ENCODE assay signal across 14 mouse cellular contexts in the genomic region with DNA sequence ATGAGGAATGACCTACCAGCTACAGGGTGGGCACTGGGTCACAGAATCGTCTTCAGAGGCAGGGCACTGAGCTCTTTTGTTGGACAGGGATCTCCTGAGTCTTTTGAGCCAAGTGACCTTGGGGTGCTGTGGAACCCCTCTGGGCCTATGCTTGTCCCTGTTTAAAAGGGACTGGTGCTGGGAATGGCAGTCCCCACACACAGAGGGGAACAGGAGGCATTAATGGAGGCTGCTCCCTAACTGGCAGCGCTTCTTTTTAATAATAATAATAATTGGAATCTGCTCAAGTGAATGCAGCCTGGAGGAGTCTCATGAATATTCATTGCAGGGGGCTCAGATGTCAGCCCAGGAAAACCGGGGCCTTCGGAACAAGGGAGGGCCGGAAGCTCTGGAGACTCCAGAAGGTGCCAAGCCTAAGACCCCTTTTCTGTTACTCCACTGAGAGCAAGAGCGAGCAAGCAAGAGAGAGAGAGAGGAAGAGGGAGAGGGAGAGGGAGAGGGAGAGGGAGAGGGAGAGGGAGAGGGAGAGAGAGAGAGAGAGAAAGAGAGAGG.
DNase-seq lines count a peak whose midpoint lies in the region; ATAC-seq and TF ChIP-seq lines count a peak whose summit lies in the region.
"Had no signal": no experiment of that assay in that cellular context is flagged by ENCODE, and none has a peak within 500 bp of the region (broad histone marks: within the 10 kb centered on the region; RNA-seq: fewer than 3 reads in every experiment).

No protein-coding gene starts in this region.

- no peak for DNase-seq in hindbrain, embryonic 10.5 days (ENCODE audit: low spot score)
- DNase-seq in limb, embryonic 10.5 days (ENCODE audit: low spot score) = no peak
- no peak for DNase-seq in midbrain, postnatal 0 days (ENCODE audit: low spot score)
- DNase-seq in MN1 (ENCODE audit: low spot score) = no peak
- DNase-seq in lung, adult 2 months = no peak
- DNase-seq in heart, adult 11 months = no peak
- DNase-seq: adrenal gland, adult 2 months; cerebellum, adult 11 months; kidney, postnatal 4 days; liver; liver, postnatal 0 days; right cerebral cortex, postnatal 25 days had no signal

- H3K4me1 ChIP-seq in hindbrain, embryonic 10.5 days (replicated peaks) = peaks cover 30% of the 10 kb centered on the region
- H3K4me1 ChIP-seq in hindbrain, embryonic 16.5 days (ENCODE audit: control insufficient read depth, insufficient read depth, low read depth, low read length) = peaks cover 14% of the 10 kb centered on the region
- peaks cover 21% of the 10 kb centered on the region for H3K4me1 ChIP-seq in forebrain, embryonic 16.5 days (replicated peaks; ENCODE audit: control insufficient read depth, insufficient read depth, low read length)
- H3K4me1 ChIP-seq in limb, embryonic 10.5 days = no peaks in the 10 kb centered on the region
- peaks cover 14% of the 10 kb centered on the region for H3K4me1 ChIP-seq in midbrain, postnatal 0 days (ENCODE audit: insufficient read depth, low read length)
- no peaks in the 10 kb centered on the region for H3K4me1 ChIP-seq in lung, adult 2 months (ENCODE audit: control insufficient read depth, insufficient read depth, low read length)

- H3K36me3 ChIP-seq in hindbrain, embryonic 10.5 days = no peaks in the 10 kb centered on the region
- no peaks in the 10 kb centered on the region for H3K36me3 ChIP-seq in hindbrain, embryonic 16.5 days (ENCODE audit: control insufficient read depth, insufficient read depth, low read length)
- no peaks in the 10 kb centered on the region for H3K36me3 ChIP-seq in forebrain, embryonic 16.5 days (ENCODE audit: control insufficient read depth, insufficient read depth)
- H3K36me3 ChIP-seq in limb, embryonic 10.5 days = no peaks in the 10 kb centered on the region
- no peaks in the 10 kb centered on the region for H3K36me3 ChIP-seq in midbrain, postnatal 0 days (ENCODE audit: insufficient read depth, low read length)

- H3K4me3 ChIP-seq in hindbrain, embryonic 10.5 days = no peak overlapping the region
- no peak overlapping the region for H3K4me3 ChIP-seq in hindbrain, embryonic 16.5 days (ENCODE audit: low read length)
- no peak overlapping the region for H3K4me3 ChIP-seq in forebrain, embryonic 16.5 days (replicated peaks; ENCODE audit: low read length)
- H3K4me3 ChIP-seq in limb, embryonic 10.5 days = no peak overlapping the region
- no peak overlapping the region for H3K4me3 ChIP-seq in midbrain, postnatal 0 days (ENCODE audit: low read depth, low read length)
- H3K4me3 ChIP-seq in lung, adult 2 months (replicated peaks; ENCODE audit: extremely low read depth, low read depth, low read length) = no peak overlapping the region

- WGBS in hindbrain, embryonic 10.5 days = 22% methylated on average over 6 of the region's 6 CpGs
- 12% methylated on average over 6 of the region's 6 CpGs for WGBS in hindbrain, embryonic 16.5 days
- WGBS in forebrain, embryonic 16.5 days = 6% methylated on average over 6 of the region's 6 CpGs
- WGBS in limb, embryonic 10.5 days = 49% methylated on average over 6 of the region's 6 CpGs
- 25% methylated on average over 5 of the region's 6 CpGs for WGBS in midbrain, postnatal 0 days
- 54% methylated on average over 6 of the region's 6 CpGs for WGBS in lung, adult 2 months

- peak overlapping the region; percentile 70 for H3K27ac ChIP-seq in hindbrain, embryonic 10.5 days
- H3K27ac ChIP-seq in hindbrain, embryonic 16.5 days (ENCODE audit: low read depth, low read length) = no peak overlapping the region
- peak overlapping the region; percentile 31; the same call in 1 of the 2 replicates for H3K27ac ChIP-seq in forebrain, embryonic 16.5 days (ENCODE audit: low read length)
- 0 out of 2 replicates have a peak overlapping the region, but pooled peaks have one; percentile 14 for H3K27ac ChIP-seq in limb, embryonic 10.5 days
- peak overlapping the region; percentile 18; the same call in 1 of the 2 replicates for H3K27ac ChIP-seq in midbrain, postnatal 0 days (ENCODE audit: low read depth, low read length)

- H3K9ac ChIP-seq in hindbrain, embryonic 16.5 days (ENCODE audit: low read depth, low read length) = no peak overlapping the region
- no peak overlapping the region for H3K9ac ChIP-seq in forebrain, embryonic 16.5 days (replicated peaks; ENCODE audit: low read depth, low read length)
- H3K9ac ChIP-seq in midbrain, postnatal 0 days (replicated peaks; ENCODE audit: low read length, poor library complexity, severe bottlenecking) = no peak overlapping the region
- H3K9ac ChIP-seq: liver, postnatal 0 days had no signal

- H3K27me3 ChIP-seq in hindbrain, embryonic 10.5 days (ENCODE audit: insufficient read depth, poor library complexity, severe bottlenecking) = no peaks in the 10 kb centered on the region
- H3K27me3 ChIP-seq in hindbrain, embryonic 16.5 days (replicated peaks; ENCODE audit: control insufficient read depth, insufficient read depth, low read length) = no peaks in the 10 kb centered on the region
- H3K27me3 ChIP-seq in forebrain, embryonic 16.5 days (replicated peaks; ENCODE audit: control insufficient read depth, insufficient read depth, low read length) = no peaks in the 10 kb centered on the region
- no peaks in the 10 kb centered on the region for H3K27me3 ChIP-seq in limb, embryonic 10.5 days (ENCODE audit: low read depth, poor library complexity, severe bottlenecking)
- H3K27me3 ChIP-seq in midbrain, postnatal 0 days (ENCODE audit: insufficient read depth, low read length) = no peaks in the 10 kb centered on the region

- H3K9me3 ChIP-seq in hindbrain, embryonic 10.5 days = no peaks in the 10 kb centered on the region; the same call in 1 of the 2 replicates
- no peaks in the 10 kb centered on the region for H3K9me3 ChIP-seq in hindbrain, embryonic 16.5 days (ENCODE audit: control insufficient read depth, low read length)
- H3K9me3 ChIP-seq in forebrain, embryonic 16.5 days (ENCODE audit: control insufficient read depth, low read length) = no peaks in the 10 kb centered on the region
- no peaks in the 10 kb centered on the region for H3K9me3 ChIP-seq in limb, embryonic 10.5 days (replicated peaks)
- H3K9me3 ChIP-seq in midbrain, postnatal 0 days (ENCODE audit: low read length) = no peaks in the 10 kb centered on the region

- no peak for TF ChIP-seq CTCF in midbrain, postnatal 0 days (IDR thresholded peaks at IDR 0.05)
- TF ChIP-seq CTCF in lung, adult 2 months (IDR thresholded peaks at IDR 0.05; ENCODE audit: insufficient read depth, low read length) = no peak

- no peak for TF ChIP-seq POLR2A in lung, adult 2 months (IDR thresholded peaks at IDR 0.05; ENCODE audit: borderline replicate concordance, extremely low read depth, low read depth, low read length)

- no peak for ATAC-seq in hindbrain, embryonic 16.5 days
- ATAC-seq in forebrain, embryonic 16.5 days = peak; percentile 54
- no peak for ATAC-seq in midbrain, postnatal 0 days (ENCODE audit: low FRiP score)
- ATAC-seq: liver, postnatal 0 days had no signal

- no peak overlapping the region for H3K4me2 ChIP-seq in hindbrain, embryonic 16.5 days (ENCODE audit: low read length)
- H3K4me2 ChIP-seq in forebrain, embryonic 16.5 days (ENCODE audit: low read length) = no peak overlapping the region
- no peak overlapping the region for H3K4me2 ChIP-seq in midbrain, postnatal 0 days (ENCODE audit: low read depth, low read length, poor library complexity, severe bottlenecking)
